Mouse (Mus musculus) CH12F3 (cell line): ENCODE measurements around the gene B4galnt4.
"Not testable (repeated sequence)": the region's sequence is repeated elsewhere in the genome, so short reads cannot be mapped to it uniquely, and the experiment has no call there.

Experiments
- in situ Hi-C: fragments of 300-500 bp; cut with MboI; formaldehyde crosslinking; loops from 2 replicates; pipeline ENCODE4 v1.14.3; 2020; ENCODE audit warnings: low sequenced_read_pairs

B4galnt4 gene

GRCm38 (mm10) chr7:141060426-141061242 lies at the start of gene B4galnt4:
Gene B4galnt4, plus strand, starts transcription at chr7:141061104.
- in situ Hi-C loops: no loop called here

GRCm38 (mm10) chr7:141011238-141011770 lies 49.6 kb upstream of the B4galnt4 start:
- in situ Hi-C loops: loop anchor here (5.0 kb wide), 1 partner anchor 36 kb away; no protein-coding TSS in a partner anchor

GRCm38 (mm10) chr7:141016707-141017697 lies 43.9 kb upstream of the B4galnt4 start:
- in situ Hi-C loops: no loop called here

- in situ Hi-C loops: not testable (repeated sequence)
These were observed 43.1 kb upstream of the B4galnt4 start, which contains the start of gene Ifitm6 for GRCm38 (mm10) chr7:141017824-141018223. Gene Ifitm6, minus strand, starts transcription at chr7:141017924.

- in situ Hi-C loops: no loop called here
These were observed 41.9 kb upstream of the B4galnt4 start for GRCm38 (mm10) chr7:141019028-141019427.

- in situ Hi-C loops: no loop called here
These were observed 39.1 kb upstream of the B4galnt4 start for GRCm38 (mm10) chr7:141021489-141022449.

- in situ Hi-C loops: no loop called here
These were observed 35.8 kb upstream of the B4galnt4 start for GRCm38 (mm10) chr7:141024865-141025838.

- in situ Hi-C loops: no loop called here
These were observed 34.7 kb upstream of the B4galnt4 start for GRCm38 (mm10) chr7:141026097-141026739.

- in situ Hi-C loops: no loop called here
These were observed 34.2 kb upstream of the B4galnt4 start for GRCm38 (mm10) chr7:141026740-141027098.

GRCm38 (mm10) chr7:141028831-141029230 lies 32.1 kb upstream of the B4galnt4 start, which contains the start of gene Gm17387:
Gene Gm17387, plus strand, starts transcription at chr7:141029131.
- in situ Hi-C loops: no loop called here

GRCm38 (mm10) chr7:141030390-141030789 lies 30.5 kb upstream of the B4galnt4 start:
- in situ Hi-C loops: no loop called here

GRCm38 (mm10) chr7:141032458-141033167 lies 28.3 kb upstream of the B4galnt4 start:
- in situ Hi-C loops: no loop called here

- in situ Hi-C loops: not testable (repeated sequence)
These were observed 24.3 kb upstream of the B4galnt4 start for GRCm38 (mm10) chr7:141036624-141037023.

- in situ Hi-C loops: no loop called here
These were observed 22.5 kb upstream of the B4galnt4 start for GRCm38 (mm10) chr7:141038090-141039032.

GRCm38 (mm10) chr7:141039386-141040107 lies 21.4 kb upstream of the B4galnt4 start:
- in situ Hi-C loops: no loop called here
